Mouse (Mus musculus) forebrain, embryonic 16.5 days (tissue): ENCODE results near the gene Capn15. TPM values are rescaled to one million over a fixed set of nuclear protein-coding genes. Genes with fewer than 3 reads are reported as not detected.

ENCODE experiments used
- ATAC-seq: fragments of 200-750 bp; cut with Nextera tagmentation; 2 replicates; pipeline ENCODE4 v1.8.0; 2017; ENCODE audit warnings: mild to moderate bottlenecking, moderate library complexity
- H3K27ac ChIP-seq: fragments of 300-500 bp; sonication (generic); 2 replicates; pipeline ENCODE4 v1.5.1; 2014; ENCODE audit warnings: low read length, control low read depth
- H3K27me3 ChIP-seq: fragments of 300-500 bp; sonication (generic); replicated peaks from 2 replicates; pipeline ENCODE4 v1.6.1; 2014; ENCODE audit warnings: low read length; ENCODE audit not compliant: control insufficient read depth, insufficient read depth
- H3K36me3 ChIP-seq: fragments of 300-500 bp; sonication (generic); 2 replicates; pipeline ENCODE4 v1.6.1; 2014; ENCODE audit not compliant: control insufficient read depth, insufficient read depth
- H3K4me1 ChIP-seq: fragments of 300-500 bp; sonication (generic); replicated peaks from 2 replicates; pipeline ENCODE4 v1.6.1; 2014; ENCODE audit warnings: low read length; ENCODE audit not compliant: control insufficient read depth, insufficient read depth
- H3K4me2 ChIP-seq: fragments of 300-500 bp; sonication (generic); 2 replicates; pipeline ENCODE4 v1.6.1; 2014; ENCODE audit warnings: mild to moderate bottlenecking, low read length, control low read depth
- H3K4me3 ChIP-seq: fragments of 300-500 bp; sonication (generic); replicated peaks from 2 replicates; pipeline ENCODE4 v1.5.1; 2014; ENCODE audit warnings: mild to moderate bottlenecking, low read length, control low read depth
- H3K9ac ChIP-seq: fragments of 300-500 bp; sonication (generic); replicated peaks from 2 replicates; pipeline ENCODE4 v1.6.1; 2014; ENCODE audit warnings: low read depth, low read length, control low read depth
- H3K9me3 ChIP-seq: fragments of 300-500 bp; sonication (generic); 2 replicates; pipeline ENCODE4 v1.6.1; 2016; ENCODE audit warnings: low read length; ENCODE audit not compliant: control insufficient read depth
- WGBS: fragments of 180-500 bp; shearing (Covaris S2); extraction: QIAGEN DNeasy Blood & Tissue Kit; methylation state at CpG from one replicate; pipeline ENCODE4 v1.1.7; 2014; 5-methylcytosine and 5-hydroxymethylcytosine counted together
- polyA plus RNA-seq: library from polyadenylated mRNA; unstranded; fragments of >200 nt; fragmentation: Nextera tagmentation; extraction: Ambion mirVana; gene quantifications from 2 replicates; pipeline ENCODE4 v1.2.1, GENCODE M21; 2015

The Capn15 gene
- polyA plus RNA-seq, 1 experiment from 2014 or later = 23.3 TPM

DNA sequence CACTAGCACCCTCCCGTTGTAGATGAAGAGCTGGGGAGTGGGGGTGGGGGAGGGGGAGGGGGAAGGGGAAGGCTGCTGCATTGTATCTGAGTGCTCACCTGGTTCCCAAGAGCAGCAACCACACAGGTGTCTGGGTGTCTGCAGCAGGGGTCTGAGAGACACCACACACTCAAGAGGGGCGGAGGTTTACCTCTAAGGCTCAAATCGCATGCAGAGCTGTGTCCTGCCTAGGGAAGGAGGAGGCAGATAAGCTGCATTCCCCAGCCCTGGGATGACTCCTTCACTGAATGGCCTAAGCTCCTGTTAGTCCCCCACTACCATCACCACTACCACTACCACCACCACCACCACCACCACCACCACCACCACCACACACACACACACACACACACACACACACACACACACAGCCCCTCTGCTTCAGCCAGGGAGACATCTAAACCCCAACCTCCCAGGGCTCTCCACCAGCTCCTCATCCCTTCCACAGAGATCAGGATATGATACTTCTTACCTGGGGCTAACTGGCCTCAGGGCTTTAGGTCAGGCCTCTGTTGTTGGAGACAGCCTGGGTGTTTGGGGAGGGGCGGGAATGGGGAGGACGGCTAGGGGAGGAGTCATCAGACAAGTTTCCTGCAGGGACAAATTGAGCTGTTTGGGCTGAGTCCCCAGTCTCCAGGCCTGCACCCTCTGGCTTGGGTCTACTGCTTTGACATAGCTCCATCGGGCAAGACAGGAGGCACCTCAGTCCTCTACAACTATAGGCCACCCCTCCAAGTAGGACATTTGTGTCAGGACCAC lies 41.0 kb downstream of the Capn15 start, which contains the start of the genes Pigq and Nhlrc4:
TSS of gene Pigq (minus strand) at position 571 of the 798 bp plus-strand sequence.
TSS of gene Nhlrc4 (minus strand) at position 596 of the 798 bp plus-strand sequence.
- Histone ChIP-seq H3K9me3 (no peaks in the 10 kb centered on the region), H3K36me3 (no peaks in the 10 kb centered on the region), H3K27ac (no peak within 1 kb of the TSS), H3K4me2 (no peak within 1 kb of the TSS), H3K4me1 (peaks cover 14% of the 10 kb centered on the region), H3K9ac (no peak within 1 kb of the TSS), H3K4me3 (no peak within 1 kb of the TSS), H3K27me3 (no peaks in the 10 kb centered on the region)
- ATAC-seq = no peak
- WGBS = 67% methylated on average over 6 of the region's 6 CpGs

DNA sequence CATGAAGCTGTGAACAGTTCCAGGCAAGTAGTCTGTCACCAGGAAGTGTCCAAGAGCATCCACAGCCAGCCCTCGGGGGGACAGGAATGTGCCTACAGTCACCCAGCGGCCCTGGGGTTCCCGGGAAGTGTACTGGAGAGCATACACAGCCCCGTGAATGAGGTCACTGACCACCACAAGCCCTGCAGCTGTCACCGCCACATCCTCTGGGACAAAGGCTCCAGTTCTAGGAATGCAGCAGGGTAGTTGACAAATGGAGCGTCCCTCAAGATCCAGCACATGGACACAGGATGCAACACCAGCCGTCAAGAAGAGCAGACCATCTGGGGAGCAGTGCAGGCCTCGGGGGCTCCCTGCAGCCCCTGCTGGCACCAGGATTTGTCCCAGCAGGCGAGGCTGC lies 41.8 kb downstream of the Capn15 start:
- ATAC-seq = no peak
- 73% methylated on average over 9 of the region's 9 CpGs for WGBS
- H3K9me3 ChIP-seq = no peaks in the 10 kb centered on the region
- no peak overlapping the region for H3K9ac ChIP-seq
- no peaks in the 10 kb centered on the region for H3K27me3 ChIP-seq
- H3K36me3 ChIP-seq = no peaks in the 10 kb centered on the region
- H3K27ac ChIP-seq = no peak overlapping the region
- H3K4me1 ChIP-seq = peaks cover 14% of the 10 kb centered on the region
- no peak overlapping the region for H3K4me3 ChIP-seq
- H3K4me2 ChIP-seq = no peak overlapping the region

DNA sequence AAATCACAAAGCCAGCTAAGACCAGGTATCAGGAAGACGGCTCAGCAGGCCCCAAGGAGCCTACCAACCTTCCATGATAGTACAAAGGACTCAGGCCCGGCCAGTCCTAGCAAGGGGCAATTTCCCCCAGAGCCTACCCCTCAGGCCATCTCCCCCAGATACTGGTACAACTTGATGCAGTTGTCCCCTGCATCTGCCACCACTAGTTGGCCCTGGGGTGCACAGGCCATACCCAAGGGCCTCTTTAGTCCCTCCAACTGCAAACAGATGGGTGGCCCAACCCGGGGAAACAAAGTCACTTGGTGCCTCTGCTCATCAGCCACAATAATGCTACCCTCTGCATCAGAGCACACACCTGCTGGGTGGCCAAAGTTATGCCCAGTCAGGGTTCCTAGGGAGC lies 42.4 kb downstream of the Capn15 start:
- H3K4me2 ChIP-seq = no peak overlapping the region
- no peak for ATAC-seq
- H3K27me3 ChIP-seq = no peaks in the 10 kb centered on the region
- no peak overlapping the region for H3K4me3 ChIP-seq
- peaks cover 14% of the 10 kb centered on the region for H3K4me1 ChIP-seq
- no peaks in the 10 kb centered on the region for H3K36me3 ChIP-seq
- no peaks in the 10 kb centered on the region for H3K9me3 ChIP-seq
- 75% methylated on average over 3 of the region's 3 CpGs for WGBS
- no peak overlapping the region for H3K27ac ChIP-seq
- H3K9ac ChIP-seq = no peak overlapping the region

DNA sequence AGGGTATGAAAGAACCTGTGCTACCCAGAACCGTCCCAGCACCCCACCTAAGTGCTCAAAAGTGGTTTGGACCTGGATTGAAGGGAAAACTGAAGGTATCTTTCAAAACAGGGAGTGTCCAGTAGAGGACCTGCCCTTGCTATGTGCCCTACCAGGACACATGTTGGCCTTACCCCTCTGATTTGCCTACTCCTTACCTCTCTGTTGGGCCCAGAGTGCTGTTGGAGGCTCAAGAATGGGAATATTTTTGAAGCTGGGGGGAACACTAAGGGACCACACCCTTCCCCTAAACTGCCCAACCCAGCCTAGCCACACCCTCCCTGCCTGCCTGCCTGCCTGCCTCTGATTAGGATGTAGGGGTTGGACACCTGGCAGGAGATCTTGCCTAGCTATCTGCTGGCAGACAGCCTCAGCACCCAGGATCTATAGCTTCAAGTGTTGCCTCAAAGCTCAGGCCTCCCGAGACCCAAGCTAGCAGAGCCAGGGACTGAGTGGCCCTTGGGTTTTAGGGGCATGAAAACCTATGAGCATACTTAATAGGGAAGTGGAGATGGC lies 42.9 kb downstream of the Capn15 start:
- H3K27me3 ChIP-seq = no peaks in the 10 kb centered on the region
- no peak overlapping the region for H3K4me2 ChIP-seq
- peaks cover 14% of the 10 kb centered on the region for H3K4me1 ChIP-seq
- H3K4me3 ChIP-seq = no peak overlapping the region
- H3K36me3 ChIP-seq = no peaks in the 10 kb centered on the region
- H3K9ac ChIP-seq = no peak overlapping the region
- no peak for ATAC-seq
- no peaks in the 10 kb centered on the region for H3K9me3 ChIP-seq
- H3K27ac ChIP-seq = no peak overlapping the region
- WGBS = 94% methylated on average over 2 of the region's 2 CpGs

DNA sequence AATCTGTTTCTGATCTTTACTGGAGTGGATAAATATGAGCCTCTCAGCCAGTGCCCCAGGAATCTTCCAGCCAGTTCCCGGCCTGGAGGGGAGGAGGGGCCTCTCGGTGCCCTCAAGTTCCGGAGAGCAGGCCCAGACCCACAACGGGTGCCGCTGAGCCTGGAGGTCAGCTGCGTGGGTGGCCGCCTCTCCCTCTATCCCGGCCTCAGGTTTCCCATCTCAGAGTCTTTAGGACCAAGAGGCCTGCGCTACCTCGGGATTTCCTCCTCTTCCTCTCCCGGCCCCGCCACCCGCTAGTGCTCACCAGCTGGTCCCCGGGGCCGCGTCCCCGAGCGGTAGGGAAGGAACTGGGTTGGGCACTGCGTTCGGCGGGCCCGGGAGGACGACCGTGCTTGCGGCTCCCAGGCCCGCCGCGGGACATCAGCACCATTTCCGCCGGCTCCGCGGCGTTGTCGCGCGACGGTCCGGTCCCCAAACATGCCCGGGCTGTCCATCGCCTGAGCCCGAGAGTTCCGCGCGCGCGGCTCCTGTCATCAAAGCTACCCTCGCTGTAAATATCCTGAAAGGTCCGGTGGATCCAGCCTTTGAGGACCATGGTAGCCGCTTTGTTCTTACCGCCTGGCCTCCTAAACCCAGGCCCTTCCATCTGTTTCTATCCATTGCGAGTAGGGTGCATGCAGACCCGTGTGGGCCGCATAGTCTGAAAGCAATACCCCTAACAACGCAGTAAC lies 43.9 kb downstream of the Capn15 start:
- Histone ChIP-seq H3K4me2 (peak overlapping the region; percentile 88), H3K4me1 (peaks cover 14% of the 10 kb centered on the region), H3K27me3 (no peaks in the 10 kb centered on the region), H3K9me3 (no peaks in the 10 kb centered on the region), H3K36me3 (peaks cover under 1% of the 10 kb centered on the region; the same call in 1 of the 2 replicates), H3K9ac (peak overlapping the region; percentile 77), H3K27ac (peak overlapping the region; percentile 54), H3K4me3 (peak overlapping the region; percentile 58)
- peak; percentile 86 for ATAC-seq
- 3% methylated on average over 54 of the region's 54 CpGs for WGBS

DNA sequence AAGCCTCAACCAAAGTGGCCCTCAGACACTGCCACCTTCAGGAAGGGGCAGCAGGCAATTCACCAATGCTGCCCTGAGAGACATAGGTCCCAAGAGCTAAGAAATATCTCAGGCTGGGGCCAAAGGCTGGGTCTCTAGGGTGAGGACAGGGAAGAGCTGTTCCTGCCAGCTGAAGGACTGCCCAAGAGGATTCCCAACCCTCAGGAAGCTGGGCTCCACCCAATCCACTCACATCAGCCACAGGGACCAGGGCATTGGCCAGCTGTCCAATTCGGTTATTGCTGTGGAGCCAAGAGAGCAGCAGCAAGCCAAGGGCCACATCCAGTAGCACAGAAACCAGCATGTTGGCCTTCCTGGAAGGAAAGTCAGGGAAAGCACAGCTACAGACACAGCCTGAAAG lies 51.1 kb downstream of the Capn15 start:
- H3K4me2 ChIP-seq = no peak overlapping the region
- no peak overlapping the region for H3K4me3 ChIP-seq
- H3K4me1 ChIP-seq = no peaks in the 10 kb centered on the region
- no peak overlapping the region for H3K9ac ChIP-seq
- peaks cover 22% of the 10 kb centered on the region for H3K36me3 ChIP-seq
- 89% methylated on average over 1 of the region's 1 CpGs for WGBS
- no peaks in the 10 kb centered on the region for H3K27me3 ChIP-seq
- no peak for ATAC-seq
- no peak overlapping the region for H3K27ac ChIP-seq
- H3K9me3 ChIP-seq = no peaks in the 10 kb centered on the region

DNA sequence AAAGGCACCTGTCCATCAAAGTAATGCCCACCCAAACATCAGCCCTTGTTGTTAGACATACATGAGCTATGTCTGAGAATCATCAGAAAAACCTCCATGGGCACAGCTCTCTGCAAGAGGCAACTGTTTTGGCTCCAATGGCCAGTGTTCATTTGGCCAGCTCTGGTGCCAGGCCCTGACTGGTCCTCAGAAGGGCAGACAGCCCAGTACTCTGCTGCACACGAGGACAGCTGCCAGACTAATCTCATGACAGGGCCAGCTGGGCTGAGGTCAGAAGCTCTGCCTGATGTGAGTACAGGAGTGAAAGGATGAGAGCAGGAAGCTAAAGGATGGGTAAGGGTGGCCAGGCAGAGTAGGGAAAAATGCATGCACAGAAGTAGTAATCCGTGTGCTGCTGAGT lies 60.2 kb downstream of the Capn15 start:
- Histone ChIP-seq H3K4me1 (peaks cover 4% of the 10 kb centered on the region; the same call in 1 of the 2 replicates), H3K36me3 (peaks cover 3% of the 10 kb centered on the region; the same call in 1 of the 2 replicates), H3K27me3 (no peaks in the 10 kb centered on the region), H3K9ac (no peak overlapping the region), H3K9me3 (no peaks in the 10 kb centered on the region), H3K4me2 (no peak overlapping the region), H3K4me3 (no peak overlapping the region), H3K27ac (no peak overlapping the region)
- ATAC-seq = no peak
- 68% methylated on average over 2 of the region's 2 CpGs for WGBS

DNA sequence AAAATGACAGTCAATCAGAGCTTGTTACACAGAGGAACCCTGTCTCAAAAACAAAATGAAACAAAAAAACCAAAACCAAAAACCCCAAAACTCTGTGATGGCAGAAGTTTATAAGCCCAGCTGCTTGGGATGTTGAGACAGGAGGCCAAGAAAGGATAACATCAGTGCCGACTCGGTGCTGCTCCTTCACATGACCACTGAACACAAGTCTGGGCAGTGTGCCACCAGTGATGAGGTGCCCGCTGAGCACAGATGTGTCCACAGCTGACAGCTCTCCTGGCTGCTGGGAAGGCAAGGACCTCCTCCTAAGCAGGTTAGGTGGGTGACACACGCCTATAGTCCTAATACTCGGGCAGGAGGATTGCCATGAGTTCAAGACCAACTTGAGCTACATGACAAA lies 63.5 kb downstream of the Capn15 start:
- H3K27ac ChIP-seq = no peak overlapping the region
- no peak overlapping the region for H3K4me2 ChIP-seq
- H3K27me3 ChIP-seq = no peaks in the 10 kb centered on the region
- 74% methylated on average over 5 of the region's 5 CpGs for WGBS
- H3K36me3 ChIP-seq = no peaks in the 10 kb centered on the region
- H3K4me3 ChIP-seq = no peak overlapping the region
- ATAC-seq = no peak
- H3K9ac ChIP-seq = no peak overlapping the region
- H3K9me3 ChIP-seq = no peaks in the 10 kb centered on the region
- H3K4me1 ChIP-seq = peaks cover 21% of the 10 kb centered on the region
